In the genomic region with DNA sequence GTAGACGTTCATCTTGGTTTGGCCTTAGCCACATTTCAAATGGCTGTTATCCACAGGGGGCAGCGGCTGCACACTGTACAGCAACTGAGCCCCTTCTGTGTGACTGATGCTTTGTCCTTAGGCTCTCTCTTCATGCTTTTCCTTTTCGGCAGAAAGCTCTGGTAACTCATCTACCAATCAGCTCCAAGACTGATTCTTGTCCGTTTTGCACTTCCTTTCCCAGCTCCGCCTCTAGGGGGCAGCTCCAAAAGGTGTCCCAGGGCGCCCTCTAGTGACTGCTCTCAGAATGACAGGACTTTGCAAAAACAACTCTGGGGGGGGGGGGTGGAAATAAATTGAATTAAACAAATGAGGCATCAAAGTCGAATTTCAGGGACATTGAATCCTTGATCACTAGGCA, we compare ENCODE assay signal across 9 mouse cellular contexts.
DNase-seq lines count a peak whose midpoint lies in the region; ATAC-seq and TF ChIP-seq lines count a peak whose summit lies in the region.
"Had no signal": no experiment of that assay in that cellular context is flagged by ENCODE, and none has a peak within 500 bp of the region (broad histone marks: within the 10 kb centered on the region; RNA-seq: fewer than 3 reads in every experiment).

No protein-coding gene starts in this region.

- peak; percentile 87 for TF ChIP-seq CTCF in ES-Bruce4 (IDR thresholded peaks at IDR 0.05; ENCODE audit: low read depth, low read length)
- peak; percentile 95 for TF ChIP-seq CTCF in liver, embryonic 14.5 days (IDR thresholded peaks at IDR 0.05; ENCODE audit: low read depth)

- no peaks in the 10 kb centered on the region for H3K27me3 ChIP-seq in ES-Bruce4 (ENCODE audit: control insufficient read depth, insufficient read depth, low read length, poor library complexity, severe bottlenecking)
- no peaks in the 10 kb centered on the region for H3K27me3 ChIP-seq in liver, embryonic 14.5 days (ENCODE audit: control insufficient read depth, insufficient read depth, low read length)
- H3K27me3 ChIP-seq: limb, embryonic 15.5 days had no signal

- no peak overlapping the region for H3K9ac ChIP-seq in ES-Bruce4 (ENCODE audit: low read depth, poor library complexity, severe bottlenecking)
- H3K9ac ChIP-seq in liver, embryonic 14.5 days (replicated peaks), result no peak overlapping the region
- H3K9ac ChIP-seq: limb, embryonic 15.5 days had no signal

- TF ChIP-seq POLR2A in ES-Bruce4 (IDR thresholded peaks at IDR 0.05; ENCODE audit: insufficient read depth, low read length), result no peak

- no peaks in the 10 kb centered on the region for H3K9me3 ChIP-seq in ES-Bruce4 (replicated peaks; ENCODE audit: control insufficient read depth, insufficient read depth, low read length, poor library complexity, severe bottlenecking)
- H3K9me3 ChIP-seq in liver, embryonic 14.5 days (ENCODE audit: control insufficient read depth, low read length), result no peaks in the 10 kb centered on the region
- H3K9me3 ChIP-seq: limb, embryonic 15.5 days had no signal

- H3K36me3 ChIP-seq in ES-Bruce4 (ENCODE audit: control insufficient read depth, insufficient read depth, low read length, poor library complexity, severe bottlenecking), result no peaks in the 10 kb centered on the region
- no peaks in the 10 kb centered on the region for H3K36me3 ChIP-seq in liver, embryonic 14.5 days (replicated peaks; ENCODE audit: control insufficient read depth, insufficient read depth, low read depth)
- H3K36me3 ChIP-seq: limb, embryonic 15.5 days had no signal

- ATAC-seq in liver, embryonic 14.5 days (ENCODE audit: insufficient read depth), result no peak

- peak; percentile 88 for DNase-seq in 3T3-L1 (ENCODE audit: low read depth, low spot score)
- DNase-seq in c-Kit-positive CD71-negative TER-119-negative erythroid progenitor cells, embryonic 14.5 days (ENCODE audit: low read depth), result peak; percentile 84
- peak; percentile 48 to 91 for DNase-seq in frontal cortex, adult 2 months (ENCODE audit: extremely low spot score in 1 of 2, low spot score in 1 of 2)
- DNase-seq in kidney, postnatal 14 days, result peak; percentile 84
- DNase-seq in liver, embryonic 14.5 days (ENCODE audit: low read depth in 3 of 3, low spot score in 3 of 3), result peak; percentile 41 to 55 (median 47)
- peak; percentile 88 for DNase-seq in retina, postnatal 1 day
- DNase-seq in thymus, postnatal 4 days, result peak; percentile 98

- 20% methylated on average over 7 of the region's 7 CpGs for WGBS in liver, embryonic 14.5 days (ENCODE audit: insufficient replicate concordance)

- no peak overlapping the region for H3K4me2 ChIP-seq in liver, embryonic 14.5 days (ENCODE audit: low read depth)
- H3K4me2 ChIP-seq: limb, embryonic 15.5 days had no signal

- no peak overlapping the region for H3K4me3 ChIP-seq in ES-Bruce4 (ENCODE audit: low read depth, low read length)
- no peak overlapping the region for H3K4me3 ChIP-seq in liver, embryonic 14.5 days (ENCODE audit: insufficient read depth in 1 of 2, low read depth in 2 of 2, low read length in 2 of 2)
- H3K4me3 ChIP-seq: limb, embryonic 15.5 days had no signal

- H3K4me1 ChIP-seq in ES-Bruce4 (ENCODE audit: control insufficient read depth, insufficient read depth, low read length), result peaks cover 5% of the 10 kb centered on the region
- peaks cover 0 to 2% of the 10 kb centered on the region in 2 experiments; a peak in 1 of 4 replicates for H3K4me1 ChIP-seq in liver, embryonic 14.5 days (replicated peaks; ENCODE audit: control insufficient read depth in 2 of 2, insufficient read depth in 2 of 2, low read length in 1 of 2)

- TF ChIP-seq EP300 in ES-Bruce4 (IDR thresholded peaks at IDR 0.05; ENCODE audit: insufficient read depth, low read depth, low read length), result no peak
- no peak for TF ChIP-seq EP300 in liver, embryonic 14.5 days (IDR thresholded peaks at IDR 0.05; ENCODE audit: low read depth)

- no peak overlapping the region for H3K27ac ChIP-seq in ES-Bruce4 (ENCODE audit: insufficient read depth, low read length)
- H3K27ac ChIP-seq in liver, embryonic 14.5 days, result no peak overlapping the region
- H3K27ac ChIP-seq: limb, embryonic 15.5 days had no signal

Comparison
In these comparisons a context has a peak if more than half of its experiments do, and no peak if none do; other contexts are left out.
1. DNase-seq: peak in every context shown above with its lines; median percentile 98 in thymus, postnatal 4 days; 88 in 3T3-L1; 88 in retina, postnatal 1 day; 84 in c-Kit-positive CD71-negative TER-119-negative erythroid progenitor cells, embryonic 14.5 days; 84 in kidney, postnatal 14 days; 70 in frontal cortex, adult 2 months; 47 in liver, embryonic 14.5 days.